Mouse (Mus musculus) c-Kit-positive CD71-positive TER-119-negative erythroid progenitor cells, embryonic 14.5 days (primary cell): Measurements from ENCODE around the gene 5330417C22Rik.

Experiments
- DNase-seq: peaks from one replicate; pipeline ENCODE4 v3.0.0-alpha.2; 2013; ENCODE audit warnings: low read depth

Gene 5330417C22Rik

DNA sequence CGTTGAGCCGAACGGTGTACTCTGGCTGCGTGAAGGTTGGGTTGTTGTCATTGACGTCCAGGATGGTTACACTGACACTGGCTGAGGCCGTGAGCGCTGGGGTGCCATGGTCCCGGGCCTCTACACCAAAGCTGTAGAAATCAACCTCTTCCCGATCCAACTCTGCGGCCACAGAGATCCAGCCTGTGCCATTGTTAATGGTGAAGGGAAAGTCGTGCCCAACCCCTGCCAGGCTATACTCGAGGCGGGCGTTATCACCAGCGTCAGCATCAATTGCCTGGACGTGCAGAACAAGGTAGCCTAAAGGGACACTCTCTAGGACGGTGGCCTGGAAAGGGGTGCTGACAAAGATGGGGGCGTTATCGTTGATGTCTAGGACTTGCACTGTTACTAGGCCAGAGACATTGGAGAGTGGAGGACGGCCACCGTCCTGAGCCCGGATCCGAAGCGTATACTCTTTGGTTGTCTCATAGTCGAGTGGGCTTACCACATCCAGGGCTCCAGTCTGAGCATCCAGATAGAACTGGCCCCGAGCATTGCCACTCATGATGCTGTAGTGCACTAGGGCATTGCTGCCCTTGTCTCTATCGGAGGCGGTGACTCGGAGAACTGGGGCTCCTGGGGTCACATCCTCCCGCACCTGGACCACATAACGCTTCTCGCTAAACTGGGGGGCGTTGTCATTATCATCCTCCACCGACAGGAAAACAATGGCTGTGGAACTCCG, 122.5 kb downstream of the 5330417C22Rik start:
- no peak for DNase-seq

DNA sequence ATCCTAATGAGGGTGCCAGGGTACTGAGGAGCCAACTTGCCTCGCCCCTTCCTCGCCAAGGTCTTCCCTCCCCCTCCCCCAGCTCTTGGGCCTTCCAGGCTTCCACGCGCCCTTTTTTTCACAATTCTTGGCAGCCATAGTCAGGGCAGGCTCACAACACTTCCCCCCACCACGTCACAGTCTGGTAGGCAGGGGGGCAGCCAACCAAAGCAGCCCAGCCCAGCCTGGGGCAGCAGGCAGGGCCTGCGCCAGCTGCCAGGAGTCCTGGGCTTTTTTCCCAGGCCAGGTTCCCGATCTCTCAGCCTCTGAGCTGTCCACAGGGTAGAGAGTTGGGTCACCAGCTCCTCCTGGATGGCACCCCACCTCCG, 124.6 kb downstream of the 5330417C22Rik start:
- DNase-seq, result no peak

DNA sequence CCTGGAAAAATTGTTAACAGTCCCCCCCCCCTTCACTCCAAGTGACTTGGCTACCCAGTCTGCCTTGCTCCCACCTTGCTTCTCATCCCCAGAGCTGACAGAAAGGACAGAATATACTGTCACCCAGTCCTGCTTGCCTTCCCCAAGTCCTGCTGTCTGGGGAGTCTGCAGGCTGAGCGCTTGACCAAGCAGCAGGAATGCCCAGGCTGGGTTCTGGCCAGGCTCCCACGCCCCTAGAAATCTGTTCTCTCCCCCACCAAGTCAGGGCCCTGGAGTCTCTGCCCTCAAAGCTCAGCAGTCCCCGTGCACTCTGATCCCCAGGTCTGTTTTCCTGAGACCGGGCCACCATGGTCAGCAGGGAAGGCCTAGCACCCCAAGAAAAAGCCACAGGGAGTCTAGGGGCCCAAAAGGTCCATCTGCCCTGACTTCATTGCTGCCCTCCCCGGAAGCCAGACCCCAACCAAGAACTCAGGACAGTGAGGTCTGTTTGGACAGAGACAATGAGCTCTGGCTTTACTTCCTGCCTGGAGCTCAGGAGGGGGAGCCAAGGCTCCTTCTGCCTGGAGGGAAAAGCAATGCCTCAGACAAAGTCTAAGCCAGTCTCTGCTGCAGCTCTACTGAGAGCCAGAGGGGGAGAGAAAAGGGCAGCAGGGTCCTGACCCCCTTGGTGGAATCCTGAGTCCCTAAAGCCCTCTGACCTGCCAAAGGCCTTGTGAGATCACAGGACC, 125.1 kb downstream of the 5330417C22Rik start:
- DNase-seq, result no peak

DNA sequence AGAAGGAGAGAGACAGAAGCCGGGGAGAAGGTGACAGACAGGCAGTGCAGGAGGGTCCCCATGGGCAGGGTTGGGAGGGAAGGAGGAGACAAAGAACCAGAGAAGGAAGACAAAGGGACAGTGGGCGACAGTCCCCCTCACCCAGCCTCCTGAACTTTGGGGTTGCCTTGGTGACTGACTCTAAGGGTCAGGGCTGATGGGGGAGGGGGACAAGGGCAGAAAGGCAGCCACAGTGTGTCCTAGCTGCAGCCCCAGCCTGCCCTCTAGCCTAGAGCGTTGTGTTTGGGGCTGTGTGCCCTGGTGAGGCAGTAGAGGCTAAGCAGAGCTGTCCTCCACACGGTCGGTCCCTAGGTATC, 126.0 kb downstream of the 5330417C22Rik start:
- no peak for DNase-seq

DNA sequence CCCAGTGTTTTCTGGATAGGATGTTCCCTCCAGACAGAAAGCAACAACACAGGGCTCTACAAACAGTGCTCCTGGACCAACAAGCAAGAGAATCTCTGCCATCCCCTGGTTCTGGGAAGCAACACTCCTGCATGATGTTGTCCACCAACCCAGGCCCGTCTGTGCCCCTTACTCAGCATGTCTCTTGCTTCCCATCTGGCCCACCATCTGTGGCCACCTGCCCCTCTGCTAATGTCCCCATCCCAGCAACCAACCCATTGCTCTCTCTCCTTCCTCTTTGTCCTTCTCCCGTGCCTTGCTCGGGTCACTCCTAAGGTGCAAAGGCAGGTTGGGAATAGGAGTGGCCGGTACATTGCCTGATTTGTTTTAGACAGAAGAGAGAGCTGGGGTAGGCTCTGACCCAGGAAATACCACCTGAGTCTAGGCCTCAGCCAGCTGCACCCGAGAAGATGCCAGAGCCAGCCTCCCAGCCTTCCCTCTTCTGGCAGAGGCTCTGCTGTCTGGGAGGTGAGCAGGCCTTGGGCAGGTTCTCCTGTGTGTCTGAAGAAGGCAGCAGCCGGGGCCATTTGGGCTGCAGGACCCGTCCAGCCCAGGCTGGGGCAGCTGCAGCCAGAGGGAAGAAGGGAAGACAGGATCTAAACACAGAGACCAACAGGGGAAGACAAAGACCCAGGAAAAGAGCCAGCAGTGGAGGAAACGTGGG, 126.5 kb downstream of the 5330417C22Rik start:
- no peak for DNase-seq

DNA sequence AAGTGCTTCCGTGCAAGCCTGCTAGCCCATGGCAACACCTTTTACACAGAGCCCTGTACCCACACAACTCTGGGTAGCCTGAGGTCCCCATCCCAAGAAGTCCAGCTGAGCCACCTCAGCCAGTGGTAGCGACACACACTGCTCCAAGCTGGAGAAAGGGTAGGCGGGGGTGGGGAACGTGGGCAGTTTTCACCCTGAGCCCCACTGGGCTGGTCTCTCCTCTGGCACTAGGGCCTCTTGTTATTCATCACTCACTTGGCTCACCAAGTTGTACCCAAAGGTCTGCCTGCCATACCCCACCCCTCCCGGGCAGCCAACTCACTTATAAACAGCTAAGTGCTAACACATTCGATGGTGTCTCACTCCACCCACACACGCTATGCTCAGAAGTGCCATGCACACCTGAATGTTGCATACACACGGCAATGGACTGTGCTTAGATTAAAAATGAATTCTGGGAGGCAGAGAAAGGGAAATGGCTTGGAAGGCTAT, 127.8 kb downstream of the 5330417C22Rik start:
- DNase-seq, result no peak

DNA sequence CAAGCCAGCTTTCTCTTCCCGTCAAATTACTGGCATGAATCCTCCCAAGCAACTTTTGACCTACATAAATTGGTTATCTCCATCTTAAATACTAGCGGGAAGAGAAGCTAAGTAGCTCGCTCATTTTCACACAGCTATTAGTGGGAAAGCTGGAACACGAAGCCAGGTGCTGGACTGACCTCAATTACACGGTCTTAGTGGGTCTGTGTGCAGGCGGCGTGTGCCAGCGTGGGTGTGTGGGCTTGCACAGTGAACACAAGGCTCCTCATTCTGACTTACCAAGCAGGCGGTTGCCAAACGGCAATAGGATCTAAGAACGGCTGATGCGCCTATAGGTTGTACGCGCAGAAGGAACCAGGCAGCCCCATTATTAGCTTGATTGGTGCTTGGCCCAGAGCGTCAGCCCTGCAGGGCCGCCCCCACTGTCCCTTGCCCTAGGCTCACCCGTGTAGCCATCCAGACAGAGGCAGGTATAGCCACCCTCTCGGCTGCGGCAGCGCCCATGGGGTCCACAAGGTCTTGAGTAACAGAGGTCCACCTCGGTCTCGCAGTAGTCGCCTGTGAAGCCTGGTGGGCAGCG, 129.9 kb downstream of the 5330417C22Rik start:
- DNase-seq, result no peak
